Mouse (Mus musculus) induced T-regulatory cell, adult 2 months (primary cell): ENCODE data around the gene Nme6.
A peak's percentile ranks its signal among the peaks of the same experiment; 100 is the strongest.
"Not testable (repeated sequence)": the region's sequence is repeated elsewhere in the genome, so short reads cannot be mapped to it uniquely, and the experiment has no call there.

Experiments used
- DNase-seq: peaks from one replicate; pipeline ENCODE4 v3.0.0-alpha.2; 2012; ENCODE audit warnings: low read depth

Gene Nme6

GRCm38 (mm10) chr9:109832391-109833087 lies at the start of gene Nme6:
TSS of gene Nme6 (plus strand) at chr9:109832749.
- peak; percentile 92 for DNase-seq

GRCm38 (mm10) chr9:109790570-109790969 lies 42.0 kb upstream of the Nme6 start, which contains the start of gene Fbxw27:
TSS of gene Fbxw27 (minus strand) at chr9:109790670.
- not testable (repeated sequence) for DNase-seq

GRCm38 (mm10) chr9:109795221-109795620 lies 37.3 kb upstream of the Nme6 start:
- DNase-seq, result no peak

- no peak for DNase-seq
Measured at GRCm38 (mm10) chr9:109795811-109796210, 36.7 kb upstream of the Nme6 start.

GRCm38 (mm10) chr9:109798051-109798450 lies 34.5 kb upstream of the Nme6 start:
- peak; percentile 53 for DNase-seq

GRCm38 (mm10) chr9:109805596-109805995 lies 27.0 kb upstream of the Nme6 start:
- not testable (repeated sequence) for DNase-seq

GRCm38 (mm10) chr9:109806260-109806659 lies 26.3 kb upstream of the Nme6 start:
- DNase-seq, result no peak

GRCm38 (mm10) chr9:109806695-109807293 lies 25.8 kb upstream of the Nme6 start:
- DNase-seq, result no peak

GRCm38 (mm10) chr9:109807898-109808297 lies 24.7 kb upstream of the Nme6 start:
- no peak for DNase-seq

- no peak for DNase-seq
Measured at GRCm38 (mm10) chr9:109811980-109812379, 20.6 kb upstream of the Nme6 start, which contains the start of gene Spink8. TSS of gene Spink8 (plus strand) at chr9:109812280.

GRCm38 (mm10) chr9:109813424-109813823 lies 19.1 kb upstream of the Nme6 start:
- DNase-seq, result no peak

GRCm38 (mm10) chr9:109816341-109816740 lies 16.2 kb upstream of the Nme6 start:
- no peak for DNase-seq

GRCm38 (mm10) chr9:109825739-109826138 lies 6.8 kb upstream of the Nme6 start:
- DNase-seq, result no peak

GRCm38 (mm10) chr9:109826181-109826580 lies 6.4 kb upstream of the Nme6 start:
- DNase-seq, result no peak

- no peak for DNase-seq
Measured at GRCm38 (mm10) chr9:109833088-109833412, 501 bp downstream of the Nme6 start.

GRCm38 (mm10) chr9:109849312-109849758 lies 16.8 kb downstream of the Nme6 start, which contains the start of gene Camp:
TSS of gene Camp (minus strand) at chr9:109849617.
- no peak for DNase-seq

- DNase-seq, result no peak
Measured at GRCm38 (mm10) chr9:109850099-109850498, 17.6 kb downstream of the Nme6 start.

- no peak for DNase-seq
Measured at GRCm38 (mm10) chr9:109854341-109854740, 21.8 kb downstream of the Nme6 start.

- DNase-seq, result no peak
Measured at GRCm38 (mm10) chr9:109855947-109856346, 23.4 kb downstream of the Nme6 start.

- DNase-seq, result peak; percentile 86
Measured at GRCm38 (mm10) chr9:109862397-109863044, 30.0 kb downstream of the Nme6 start.

GRCm38 (mm10) chr9:109863085-109863484 lies 30.5 kb downstream of the Nme6 start:
- DNase-seq, result peak; percentile 56

- DNase-seq, result no peak
Measured at GRCm38 (mm10) chr9:109866218-109866617, 33.7 kb downstream of the Nme6 start.

- no peak for DNase-seq
Measured at GRCm38 (mm10) chr9:109870983-109871572, 38.5 kb downstream of the Nme6 start.
